Mouse (Mus musculus) yolk sac, embryonic 10.5 days (tissue): Measurements from ENCODE around the gene Pelp1.
A peak's percentile ranks its signal among the peaks of the same experiment; 100 is the strongest.
"Not testable (repeated sequence)": the region's sequence is repeated elsewhere in the genome, so short reads cannot be mapped to it uniquely, and the experiment has no call there.

Source experiments
- DNase-seq: peaks from one replicate; pipeline ENCODE4 v3.0.0-alpha.2; 2017; ENCODE audit warnings: low spot score

The Pelp1 gene

DNA sequence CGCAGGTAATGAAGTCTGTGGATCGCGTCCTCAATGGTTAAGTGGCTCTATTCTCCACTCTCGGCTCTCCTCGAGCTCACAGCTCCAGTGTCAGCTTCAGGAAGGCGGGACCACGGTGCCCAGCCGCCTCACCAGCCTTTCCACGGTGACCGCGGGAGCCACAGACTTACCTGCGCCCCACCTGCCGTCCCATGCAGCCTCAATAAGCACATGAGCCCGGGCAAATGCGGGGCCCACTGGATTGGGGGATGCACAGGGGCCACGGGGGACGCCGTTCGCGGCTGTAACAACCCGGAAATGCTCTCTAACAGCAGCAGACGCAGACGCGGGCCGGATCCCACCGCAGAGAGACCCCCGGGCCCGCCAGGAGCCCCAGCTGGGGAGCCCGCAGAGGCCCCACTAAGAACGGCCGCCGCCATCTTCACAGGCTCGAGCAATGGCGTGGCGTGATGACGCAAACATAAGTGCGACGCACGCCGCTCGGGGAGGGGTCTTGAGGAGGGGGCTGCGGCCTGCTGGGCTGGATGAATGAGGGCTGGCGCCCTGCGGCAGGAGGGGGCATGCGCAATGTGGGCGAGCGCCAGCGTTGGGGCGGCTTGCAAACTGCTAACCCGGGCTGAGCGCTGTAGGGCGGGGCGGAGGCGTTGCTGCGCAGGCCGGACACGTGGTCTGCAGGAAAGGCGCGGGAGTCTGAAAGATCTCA lies at the start of gene Pelp1:
TSS of gene Pelp1 (minus strand) at position 438 of the 703 bp plus-strand sequence.
- DNase-seq = peak; percentile 98

DNA sequence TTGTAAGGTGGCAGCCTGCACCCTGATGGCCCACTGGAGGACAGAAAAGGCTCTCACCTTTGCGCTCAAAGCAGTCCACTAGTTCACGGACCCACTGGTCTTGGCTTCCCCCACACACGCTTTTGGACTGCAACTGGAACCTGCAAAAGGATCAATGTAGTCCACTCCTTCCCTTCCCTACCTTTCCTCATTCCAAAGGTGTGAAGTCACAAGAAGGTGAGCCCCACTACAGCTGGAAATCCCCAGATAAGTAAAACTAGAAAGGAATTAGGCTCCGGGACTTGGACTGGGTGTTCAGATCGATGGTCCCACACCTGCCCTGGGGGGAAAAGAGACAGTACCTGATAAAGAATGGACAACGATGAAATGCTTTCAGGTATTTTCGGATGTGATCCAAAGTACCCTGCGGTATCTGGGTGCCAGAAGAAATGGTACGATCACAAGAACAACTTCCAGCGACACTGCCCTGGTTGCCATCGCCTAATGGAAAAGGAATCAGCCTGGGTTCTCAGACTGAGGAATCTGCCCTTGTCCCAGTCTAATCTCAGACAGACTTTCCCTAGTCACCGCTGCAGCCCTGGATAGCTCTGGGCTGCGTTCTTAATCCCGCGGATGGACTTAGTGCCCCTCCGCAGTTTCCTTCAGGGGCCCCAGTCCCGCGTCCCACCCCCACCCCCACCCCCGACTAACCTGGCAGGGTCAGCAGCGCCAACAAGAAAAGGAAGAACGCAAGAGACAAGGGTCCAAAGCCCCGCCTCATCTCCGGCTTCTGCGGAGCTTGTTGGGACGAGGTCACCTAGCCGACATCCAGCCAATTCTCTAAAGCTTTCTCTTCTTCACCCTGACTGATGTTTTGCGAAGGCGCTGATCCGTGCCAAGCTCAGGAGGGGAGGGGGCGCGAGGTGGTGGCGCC lies 49.1 kb upstream of the Pelp1 start, which contains the start of gene Zmynd15:
TSS of gene Zmynd15 (plus strand) at position 746 of the 913 bp plus-strand sequence.
- no peak for DNase-seq

DNA sequence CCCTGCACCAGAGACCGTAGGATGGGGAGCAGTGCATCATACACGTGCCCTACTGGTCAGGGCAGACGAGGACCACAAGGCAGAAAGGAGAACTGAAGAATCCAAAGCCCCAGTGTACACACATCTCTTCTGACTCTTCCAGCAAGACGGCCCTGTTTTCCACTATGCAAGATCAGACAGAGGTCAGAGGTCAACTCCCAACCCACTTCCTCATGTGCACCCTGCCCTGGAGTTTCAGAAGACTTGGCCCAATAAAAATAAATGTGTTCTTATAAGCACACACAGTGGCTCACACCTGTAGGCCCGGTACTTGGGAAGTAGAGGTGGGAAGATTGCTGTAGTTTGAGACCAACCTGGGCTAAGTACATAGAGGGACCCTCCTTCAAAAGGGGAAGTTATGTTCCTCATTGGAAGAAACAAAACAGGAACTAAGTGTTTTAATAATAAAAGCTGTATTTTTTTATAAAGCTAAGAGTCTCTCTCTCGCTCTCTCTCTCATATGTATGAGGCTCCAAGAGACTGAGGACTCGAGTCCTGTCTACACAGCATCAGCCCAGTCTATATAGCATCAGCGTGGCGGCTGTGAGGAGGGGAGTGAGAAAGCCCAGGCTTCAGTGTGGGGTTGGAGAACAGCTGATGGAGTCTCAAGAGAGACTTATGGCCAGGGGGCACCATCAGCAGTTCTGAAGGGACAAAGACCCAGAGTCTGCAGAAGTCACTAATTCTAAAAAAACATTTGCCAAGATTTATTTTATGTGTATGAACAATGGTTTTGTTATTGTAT lies 43.6 kb upstream of the Pelp1 start:
- no peak for DNase-seq

DNA sequence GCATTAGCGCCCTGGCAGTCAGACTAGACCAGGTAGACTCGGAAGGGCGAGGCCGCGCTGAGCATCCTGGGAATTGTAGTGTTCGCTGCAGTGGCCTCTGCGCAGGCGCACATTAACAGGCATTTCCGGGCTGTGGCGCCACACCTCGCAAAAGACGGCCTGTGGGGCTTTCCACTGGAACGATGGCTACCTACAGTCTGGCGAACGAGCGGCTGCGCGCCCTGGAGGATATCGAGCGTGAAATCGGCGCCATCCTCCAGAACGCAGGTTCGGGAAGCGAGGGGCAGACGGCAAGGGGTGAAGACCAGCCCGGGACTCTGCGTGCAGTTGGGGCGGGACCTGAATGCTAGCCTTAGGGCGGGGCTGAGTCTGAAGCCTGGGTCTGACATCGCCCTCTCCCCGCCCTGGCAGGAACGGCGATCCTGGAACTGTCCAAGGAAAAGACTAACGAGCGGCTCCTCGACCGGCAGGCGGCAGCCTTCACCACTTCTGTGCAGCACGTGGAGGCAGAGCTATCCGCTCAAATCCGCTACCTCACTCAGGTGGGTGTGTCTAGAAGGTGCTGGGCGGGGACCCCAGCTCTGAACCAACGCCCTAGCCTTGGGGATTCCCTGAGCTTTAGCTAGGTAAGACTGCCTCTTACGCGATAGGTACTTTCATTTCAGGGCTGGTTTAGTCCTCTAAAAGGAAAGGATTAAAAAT lies 42.1 kb upstream of the Pelp1 start, which contains the start of gene Med11:
TSS of gene Med11 (plus strand) at position 123 of the 702 bp plus-strand sequence.
- peak; percentile 99 for DNase-seq

DNA sequence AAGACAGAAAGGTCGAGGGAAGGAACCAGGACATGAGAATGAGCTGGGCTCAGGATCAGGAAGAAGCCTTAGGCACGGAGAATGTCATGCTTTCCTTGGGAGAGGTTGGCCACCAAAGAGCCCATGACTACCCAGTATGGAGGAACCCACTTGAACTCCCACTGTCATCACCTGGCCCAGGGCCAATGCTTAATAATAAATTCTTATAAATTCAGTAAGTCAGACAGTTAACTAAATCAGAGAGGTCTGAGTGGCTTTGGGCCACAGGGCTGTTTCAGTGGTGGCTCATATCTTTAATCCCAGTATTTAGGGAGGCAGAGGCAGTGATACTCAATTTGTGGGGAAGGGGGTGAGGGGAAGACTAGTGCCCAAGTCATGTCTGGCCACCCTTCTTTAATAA lies 41.1 kb upstream of the Pelp1 start:
- DNase-seq = no peak

DNA sequence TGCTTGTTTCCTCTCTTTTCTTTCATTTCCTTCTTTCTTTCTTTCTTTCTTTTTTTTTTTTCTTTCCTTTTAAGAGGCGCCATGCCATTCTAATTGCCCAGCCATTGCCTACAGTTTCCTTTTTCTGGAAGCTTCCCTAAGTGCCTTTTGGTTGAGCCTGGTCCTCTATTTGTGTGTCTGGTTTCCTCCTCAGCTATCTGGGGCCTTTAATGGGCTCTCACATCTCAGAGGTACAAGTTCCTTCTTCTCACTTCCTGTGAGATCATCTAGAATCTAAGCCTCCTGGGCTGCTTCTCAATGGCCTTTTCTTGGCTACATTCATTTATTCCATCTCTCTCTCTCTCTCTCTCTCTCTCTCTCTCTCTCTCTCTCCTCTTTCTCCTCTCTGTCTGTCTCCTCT lies 37.5 kb upstream of the Pelp1 start:
- no peak for DNase-seq

DNA sequence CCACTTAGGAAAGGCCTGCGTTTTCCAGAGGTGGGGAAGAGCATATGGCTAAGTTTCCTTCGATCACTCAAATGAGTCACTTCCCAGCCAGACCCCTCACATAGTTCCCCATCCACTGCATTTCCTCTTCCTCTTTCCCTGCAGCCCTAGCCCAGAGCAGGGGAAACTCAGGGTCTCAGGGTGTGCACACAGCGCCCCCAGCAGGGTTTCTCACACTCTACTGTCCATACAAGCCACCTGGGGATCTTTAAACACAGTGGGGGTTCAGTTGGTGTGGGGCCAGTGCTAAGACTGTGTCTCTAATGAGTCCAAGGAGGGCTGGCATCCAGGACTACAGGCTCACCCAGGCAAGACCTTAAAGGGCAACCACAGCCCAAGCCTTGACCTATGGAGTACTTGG lies 36.9 kb upstream of the Pelp1 start:
- no peak for DNase-seq

DNA sequence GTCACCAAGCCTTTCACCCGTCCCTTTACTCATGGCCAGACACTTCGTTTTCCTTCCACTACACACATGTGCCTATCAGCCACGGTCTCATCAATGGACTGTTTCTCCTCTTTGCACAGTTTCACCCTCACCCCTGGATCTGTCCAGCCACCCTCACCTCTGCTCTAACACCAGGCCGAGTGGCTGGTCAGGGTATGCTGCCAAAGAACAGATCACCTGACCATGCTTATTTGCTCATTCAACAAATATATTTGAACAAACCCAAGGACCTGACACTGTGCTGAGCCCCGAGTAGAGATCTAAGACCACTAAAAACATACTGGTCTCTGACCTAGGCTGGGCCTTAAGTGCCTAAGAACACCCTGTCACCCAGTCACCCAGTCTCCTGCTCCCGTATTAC lies 34.8 kb upstream of the Pelp1 start:
- DNase-seq = peak; percentile 62

DNA sequence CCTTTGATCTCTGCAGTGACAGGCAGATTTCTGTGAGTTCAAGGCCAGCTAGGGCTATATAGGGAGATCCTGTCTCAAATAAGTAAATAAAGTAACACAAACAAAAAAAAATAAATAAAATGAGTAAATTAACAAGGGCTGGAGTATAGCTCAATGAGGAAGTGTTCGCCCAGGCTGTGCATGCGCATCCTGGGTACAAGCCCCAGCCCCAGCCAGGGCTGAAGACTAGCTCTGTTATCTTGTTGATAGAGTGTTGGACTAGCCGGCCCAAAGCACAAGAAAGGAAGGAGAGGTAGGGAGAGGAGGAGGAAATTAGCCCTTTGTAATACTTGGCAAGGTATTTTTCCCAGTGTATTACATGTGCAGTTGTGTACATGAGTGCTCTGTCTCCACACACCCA lies 34.1 kb upstream of the Pelp1 start:
- no peak for DNase-seq

DNA sequence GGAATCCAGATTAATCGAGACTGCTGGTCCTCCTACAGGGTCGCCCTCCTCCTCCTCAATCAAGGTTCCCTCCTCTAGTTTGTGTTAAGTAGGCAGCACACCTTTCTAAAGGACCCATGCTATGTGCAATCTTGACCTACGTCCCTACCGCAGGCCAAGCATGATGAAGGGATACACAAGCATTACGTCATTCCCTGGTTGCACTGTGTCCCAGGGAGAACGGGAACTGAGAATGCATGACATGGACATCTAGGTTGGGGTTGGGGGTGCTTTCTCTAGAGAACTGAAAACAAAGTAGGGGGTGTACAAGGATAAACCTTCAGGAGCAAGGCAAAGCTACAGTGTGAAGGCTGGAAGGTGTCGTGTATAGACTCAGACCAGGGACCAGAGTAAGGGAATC lies 32.1 kb upstream of the Pelp1 start:
- no peak for DNase-seq

DNA sequence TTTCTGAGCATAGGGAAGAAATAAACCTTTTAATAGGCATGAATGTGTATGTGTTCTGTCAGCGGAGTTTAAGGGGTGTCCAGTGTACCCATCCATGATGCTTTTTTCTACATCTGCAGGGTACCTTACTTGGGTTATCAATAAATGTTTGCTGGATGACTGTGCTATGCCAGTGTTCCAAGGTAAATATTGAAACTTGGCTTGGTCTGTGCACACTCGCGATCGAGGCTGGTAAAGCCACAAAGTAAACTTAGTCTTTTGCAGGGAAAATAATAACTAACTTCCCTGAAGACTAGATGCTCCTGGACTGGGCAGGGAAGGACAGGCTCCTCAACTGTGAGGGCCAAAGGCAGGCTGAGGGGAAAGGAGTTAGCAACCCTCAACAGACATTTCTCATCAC lies 30.8 kb upstream of the Pelp1 start:
- no peak for DNase-seq

DNA sequence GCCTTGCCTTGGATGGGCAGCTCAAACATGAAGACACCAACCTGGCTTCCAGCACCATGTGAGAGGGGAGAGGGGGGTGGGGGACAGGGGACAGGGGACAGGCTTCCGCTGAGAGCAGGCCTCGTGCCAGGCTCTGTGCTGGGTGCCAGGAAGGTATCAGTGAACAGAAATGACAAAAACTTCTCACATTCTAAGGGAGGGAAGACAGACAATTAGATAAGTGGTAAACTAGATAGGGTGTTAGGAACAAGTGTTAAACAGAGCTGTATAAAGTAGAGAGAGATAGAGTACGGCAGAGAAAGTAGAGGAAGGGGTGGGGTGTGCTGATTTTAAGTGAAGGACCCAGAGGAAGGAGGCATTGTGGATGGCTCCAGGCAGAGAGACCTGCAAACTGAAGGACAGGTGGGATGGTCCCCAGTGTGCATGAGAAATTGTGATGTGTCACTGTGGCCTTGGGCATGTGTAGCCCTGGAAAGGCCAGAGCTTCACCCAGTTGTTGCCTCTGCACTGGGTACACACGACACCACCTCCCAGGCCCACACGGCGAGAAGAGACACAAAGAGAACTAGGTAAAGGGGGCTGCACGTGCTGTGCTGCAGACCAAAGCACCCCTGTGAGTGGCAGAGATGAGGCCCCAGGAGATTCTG lies 29.0 kb upstream of the Pelp1 start:
- DNase-seq = no peak

DNA sequence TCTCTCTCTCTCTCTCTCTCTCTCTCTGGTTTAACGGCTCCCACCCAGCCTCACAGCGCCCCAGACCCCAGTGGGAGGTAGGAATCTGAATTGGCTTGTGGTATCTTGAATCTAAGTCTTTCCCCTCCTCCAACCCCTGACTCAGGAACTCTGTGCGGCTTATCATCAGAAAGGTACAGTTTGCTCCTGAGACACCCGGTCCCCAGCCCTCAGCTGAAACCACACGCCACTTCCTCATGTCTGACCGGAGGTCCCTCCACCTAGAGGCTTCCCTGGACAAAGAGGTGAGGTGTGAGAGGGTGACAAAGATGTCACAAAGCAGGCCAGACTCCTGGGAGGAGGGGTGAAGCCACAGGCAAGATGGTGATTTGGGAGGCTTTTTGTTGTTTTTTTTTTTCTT lies 27.6 kb upstream of the Pelp1 start:
- no peak for DNase-seq

DNA sequence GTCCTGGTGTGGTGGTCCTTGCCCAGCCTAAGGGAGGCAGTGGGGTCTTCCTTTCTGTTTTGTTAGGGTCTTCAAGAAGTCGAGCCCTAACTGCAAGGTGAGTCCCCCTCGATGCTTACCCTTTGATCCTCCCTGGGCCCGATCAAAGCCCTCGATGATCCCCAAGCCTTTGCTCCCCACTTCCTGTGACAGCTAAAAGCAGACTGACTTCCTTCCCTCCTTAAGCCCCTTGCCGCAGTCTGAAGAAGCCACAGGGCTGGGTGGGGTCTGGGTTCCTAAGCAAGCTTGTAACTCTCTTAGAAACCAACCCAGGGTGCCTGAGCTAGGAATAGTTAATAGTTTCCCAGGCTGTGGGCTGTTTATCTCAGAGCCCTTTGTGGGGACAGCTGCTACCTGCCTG lies 25.6 kb upstream of the Pelp1 start:
- no peak for DNase-seq

DNA sequence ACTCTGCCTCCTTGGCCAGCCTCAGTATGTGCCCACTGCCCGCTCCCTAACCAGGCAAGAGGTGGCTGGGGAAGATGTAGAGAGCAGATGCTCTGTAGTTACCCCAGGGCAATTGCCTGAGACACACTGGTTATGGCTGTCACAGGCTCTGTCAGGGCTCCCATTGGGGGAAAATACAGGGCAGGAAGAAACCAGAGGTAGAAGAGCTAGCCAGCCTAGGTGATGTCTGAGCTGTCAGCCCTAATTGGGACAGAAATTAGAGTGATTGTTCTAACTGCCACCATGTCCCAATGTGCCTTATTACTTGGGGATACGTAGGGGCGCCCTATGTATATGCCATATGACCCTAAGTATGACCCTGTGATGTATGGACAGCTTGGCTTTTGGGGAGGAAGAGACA lies 24.1 kb upstream of the Pelp1 start:
- DNase-seq = no peak

DNA sequence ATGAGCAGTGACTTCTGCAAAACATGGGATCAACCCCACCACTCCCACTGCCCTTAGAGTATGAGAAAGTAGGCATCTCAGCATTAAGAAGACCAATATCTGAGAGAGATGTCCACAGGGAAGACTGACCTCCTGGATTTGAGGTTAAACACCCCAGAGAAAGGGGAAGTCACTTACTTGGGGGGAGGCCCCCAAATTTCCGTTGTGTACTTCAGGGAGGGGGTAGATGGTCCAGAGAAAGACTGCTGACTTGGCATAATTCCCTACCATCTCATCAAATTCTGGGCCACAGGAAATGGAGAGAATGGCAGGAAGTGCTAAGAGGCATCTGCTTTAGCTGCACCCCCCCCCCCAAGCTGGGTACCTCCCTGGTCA lies 23.7 kb upstream of the Pelp1 start:
- no peak for DNase-seq

DNA sequence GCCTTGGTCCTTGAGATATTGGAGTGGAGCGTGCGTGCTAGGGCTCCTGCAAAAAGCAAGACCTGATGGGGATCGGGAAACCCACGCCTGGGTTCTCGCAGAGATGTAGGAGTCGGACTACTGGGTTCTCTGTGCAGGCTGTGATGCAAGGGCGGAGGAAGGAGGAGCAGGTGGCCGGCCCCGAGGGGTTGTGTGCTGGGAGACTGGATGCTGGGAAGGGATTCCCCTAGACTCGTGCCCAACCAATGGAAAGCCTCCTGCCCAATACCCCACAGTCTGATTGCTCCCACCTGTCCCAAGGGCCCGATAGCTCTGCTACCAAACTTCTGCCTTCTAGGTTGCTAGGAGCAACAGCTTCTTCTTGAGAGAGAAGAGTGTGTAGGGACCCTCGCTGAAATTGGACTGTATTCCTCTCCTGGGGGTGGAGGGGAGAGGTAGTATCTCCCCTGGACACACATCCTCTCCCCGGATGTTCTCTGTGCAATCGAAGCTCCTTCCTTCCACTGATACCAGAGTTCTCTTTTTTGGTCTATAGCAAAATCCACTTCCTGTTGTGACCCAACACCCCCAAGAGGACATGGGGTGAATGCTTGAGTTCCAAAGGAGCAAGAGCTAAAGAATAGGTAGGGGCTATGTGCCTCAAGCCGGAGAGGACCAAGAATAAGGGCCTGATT lies 23.2 kb upstream of the Pelp1 start:
- no peak for DNase-seq

DNA sequence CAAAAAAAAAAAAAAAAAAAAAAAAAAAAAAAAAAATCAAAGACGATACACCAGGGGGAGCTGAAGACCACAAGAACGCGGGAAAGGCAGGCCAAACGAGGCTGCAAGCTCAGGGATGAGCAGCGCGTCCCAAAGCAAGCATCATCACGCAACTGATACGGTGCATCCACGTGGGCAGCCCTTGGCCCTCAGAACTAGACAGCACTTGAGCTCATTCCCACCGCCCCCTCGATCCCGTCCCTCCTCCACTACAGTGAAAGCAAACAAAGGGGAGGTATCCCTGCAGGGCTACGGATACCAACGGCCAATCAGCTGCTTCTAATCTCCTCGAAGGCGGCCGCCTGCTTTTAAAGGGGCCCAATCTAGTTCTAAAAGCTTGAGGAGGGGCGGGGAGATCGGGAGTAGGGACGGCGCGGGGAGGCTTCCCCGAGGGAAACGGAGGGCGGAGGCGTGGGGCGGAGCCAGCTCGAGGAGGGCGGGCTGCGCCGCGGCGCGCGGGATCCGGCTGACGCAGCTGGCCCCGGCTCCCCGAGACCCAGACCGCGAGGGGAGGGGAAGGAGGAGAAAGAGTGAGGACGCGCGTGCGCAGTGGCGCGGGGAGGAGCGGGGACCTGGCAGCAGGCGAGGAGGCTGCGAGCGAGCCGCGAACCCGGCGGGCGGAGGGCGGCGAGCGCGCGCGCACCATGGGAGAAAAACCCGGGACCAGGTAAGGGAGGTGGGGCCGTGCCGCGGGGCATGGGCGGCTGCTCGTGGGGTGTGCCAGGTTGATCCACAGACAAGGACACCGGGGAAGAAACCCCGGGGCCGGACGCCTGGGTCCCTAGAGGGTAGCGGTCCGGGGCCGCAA lies 22.4 kb upstream of the Pelp1 start, which contains the start of gene Arrb2:
TSS of gene Arrb2 (plus strand) at position 588 of the 847 bp plus-strand sequence.
- DNase-seq = peak; percentile 98

DNA sequence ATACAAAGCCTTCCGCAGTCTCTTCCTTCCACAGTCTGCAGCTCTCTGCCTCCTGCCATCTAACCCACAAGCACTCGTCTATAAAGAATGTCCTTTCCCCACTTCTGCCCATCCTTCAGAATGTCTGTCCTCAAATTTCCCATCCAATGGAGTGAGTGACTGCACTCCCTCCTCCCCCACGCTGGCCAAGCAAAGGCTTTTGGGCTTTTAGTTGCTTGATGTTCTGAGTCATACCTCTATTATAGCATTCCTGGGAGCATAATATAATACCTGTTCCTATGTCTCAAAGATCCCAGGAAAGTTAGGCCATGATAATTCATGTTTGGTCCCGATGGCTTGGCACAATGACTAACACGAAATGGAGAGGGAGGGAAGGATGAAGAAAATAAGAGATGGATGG lies 21.7 kb upstream of the Pelp1 start:
- DNase-seq = no peak

DNA sequence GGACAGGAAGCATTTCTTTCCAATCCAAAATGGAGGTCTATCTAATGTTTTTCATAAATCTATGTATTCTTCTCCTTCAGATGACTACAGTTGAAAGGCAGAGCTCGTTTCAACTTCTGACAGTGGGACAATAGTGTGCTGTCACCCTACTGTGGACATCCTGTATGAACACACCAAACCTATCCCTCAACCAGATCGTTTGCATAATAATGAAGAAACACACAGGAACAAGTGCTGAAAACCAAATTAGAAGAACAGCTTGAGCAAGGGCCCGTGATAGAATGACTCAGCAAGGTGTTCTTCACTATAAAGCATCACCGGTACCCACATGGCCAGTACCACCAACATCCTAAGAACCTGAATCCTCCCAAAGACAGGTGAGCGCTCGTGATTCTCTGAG lies 16.8 kb upstream of the Pelp1 start:
- DNase-seq = not testable (repeated sequence)
